Mouse (Mus musculus): ENCODE measurements around the gene Rnf113a2.

DNA sequence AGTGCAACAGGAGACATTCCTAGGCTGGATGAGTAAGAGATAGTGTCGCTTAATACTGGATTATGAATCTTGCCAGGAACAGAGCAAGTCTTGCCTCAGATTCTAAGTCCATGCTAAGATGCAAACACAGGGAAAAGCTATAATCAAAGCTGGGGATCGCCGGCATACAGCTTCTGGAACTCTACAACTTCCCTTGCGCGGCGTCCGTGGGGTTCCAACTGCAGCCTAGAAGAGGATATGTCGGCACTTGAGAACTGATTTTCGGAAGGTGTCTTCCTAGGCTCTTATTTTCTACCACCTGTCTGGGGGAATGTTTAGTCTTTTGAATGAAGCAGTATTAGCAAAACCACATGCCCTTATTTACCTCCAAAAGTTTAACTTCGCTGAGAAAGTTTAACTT, 32.9 kb downstream of the Rnf113a2 start:
- TF ChIP-seq CTCF (conservative IDR thresholded peaks at IDR 0.05; ENCODE audit: insufficient read depth, insufficient read length, low read depth, low read length), result no peak
- TF ChIP-seq POLR2A (IDR thresholded peaks at IDR 0.05; ENCODE audit: low read depth, low read length), result no peak

Measured in kidney, adult 2 months (tissue).